Mouse (Mus musculus): ENCODE measurements around the gene Akt1.

DNA sequence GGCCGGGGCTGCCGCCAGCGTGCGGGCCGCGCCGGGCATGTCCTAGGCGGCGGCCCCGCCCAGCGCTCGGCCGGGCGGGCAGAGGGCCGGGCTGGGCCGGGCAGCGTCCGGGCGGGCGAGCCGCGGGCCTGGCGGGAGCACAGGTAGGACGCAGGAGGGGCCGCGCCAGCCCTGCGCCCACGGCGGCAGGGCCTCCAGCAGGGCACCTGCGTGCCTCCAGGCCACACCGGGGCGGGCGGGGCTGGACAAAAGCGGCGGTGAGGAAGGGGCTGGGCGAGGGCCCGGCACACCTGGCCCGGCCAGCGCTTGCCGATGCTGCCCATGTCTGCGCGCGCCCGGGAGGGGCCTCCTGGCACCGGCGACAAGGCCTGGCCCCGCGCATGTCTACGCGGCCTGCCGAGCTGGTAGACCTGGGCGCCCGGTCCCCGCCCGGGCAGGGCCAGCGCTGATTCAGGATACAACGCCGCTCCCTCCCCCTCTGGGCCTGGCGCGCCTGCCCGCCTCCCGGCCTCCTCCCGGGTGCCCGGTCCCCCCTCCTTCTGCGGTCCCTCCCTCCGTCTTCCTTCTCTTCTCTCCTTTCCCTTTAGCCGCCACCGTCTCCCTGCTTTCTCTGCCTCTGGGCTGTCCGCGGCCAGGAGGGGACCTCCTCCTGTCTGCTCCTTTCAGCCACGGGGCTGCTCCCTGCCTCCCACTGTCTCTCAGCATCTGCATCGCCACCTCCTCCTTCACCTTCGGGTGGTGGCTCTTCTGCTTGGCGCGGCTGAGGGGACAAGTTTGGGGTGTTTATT, 47.8 kb upstream of the Akt1 start:
- TF ChIP-seq CTCF (IDR thresholded peaks at IDR 0.05; ENCODE audit: extremely low read depth, insufficient read depth, insufficient read length, insufficient replicate concordance) (no peak), POLR2A (IDR thresholded peaks at IDR 0.05; ENCODE audit: low read depth, low read length) (no peak)
